Mouse (Mus musculus): ENCODE results near the gene Hdac10.

Hdac10 gene

DNA sequence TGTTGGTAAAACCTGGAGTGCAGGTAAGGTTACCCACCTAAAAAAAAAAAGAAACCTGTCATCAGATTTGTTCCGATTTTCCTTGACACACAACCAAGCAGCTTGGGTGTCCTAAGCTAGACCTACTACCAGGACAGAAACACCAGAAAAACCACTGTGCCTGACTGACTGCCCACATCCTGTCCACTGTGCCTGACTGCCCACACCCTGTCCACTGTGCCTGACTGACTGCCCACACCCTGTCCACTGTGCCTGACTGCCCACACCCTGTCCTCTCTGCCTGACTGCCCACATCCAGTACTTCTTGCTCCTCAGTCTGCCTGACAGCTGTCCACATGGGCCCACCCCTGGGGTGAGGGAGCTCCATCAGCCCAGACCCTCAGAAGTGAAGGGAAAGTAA is 21.5 kb downstream of the Hdac10 start:
- no peak for TF ChIP-seq GATA4 (IDR thresholded peaks at IDR 0.05; ENCODE audit: insufficient replicate concordance, low read length)

DNA sequence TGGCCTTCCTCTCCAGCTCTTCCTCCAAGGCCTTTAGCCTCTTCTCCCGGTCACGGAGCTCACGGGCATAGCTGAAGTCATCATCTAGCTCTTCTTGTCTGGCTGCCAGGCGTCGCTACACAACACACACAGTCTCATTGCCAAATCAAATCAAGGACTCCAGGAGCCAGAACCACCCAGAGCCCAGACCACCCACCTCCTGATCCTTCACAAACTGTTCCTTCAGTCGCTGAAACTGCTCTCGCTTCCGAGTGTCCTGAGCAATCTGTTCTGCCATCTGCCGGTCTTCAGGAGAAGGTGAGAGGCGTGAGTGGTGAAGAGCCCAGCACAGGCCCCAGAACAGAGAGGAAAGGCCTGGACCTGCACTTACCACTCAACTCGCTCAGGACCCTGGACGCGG is 22.4 kb downstream of the Hdac10 start:
- no peak for TF ChIP-seq GATA4 (IDR thresholded peaks at IDR 0.05; ENCODE audit: insufficient replicate concordance, low read length)

DNA sequence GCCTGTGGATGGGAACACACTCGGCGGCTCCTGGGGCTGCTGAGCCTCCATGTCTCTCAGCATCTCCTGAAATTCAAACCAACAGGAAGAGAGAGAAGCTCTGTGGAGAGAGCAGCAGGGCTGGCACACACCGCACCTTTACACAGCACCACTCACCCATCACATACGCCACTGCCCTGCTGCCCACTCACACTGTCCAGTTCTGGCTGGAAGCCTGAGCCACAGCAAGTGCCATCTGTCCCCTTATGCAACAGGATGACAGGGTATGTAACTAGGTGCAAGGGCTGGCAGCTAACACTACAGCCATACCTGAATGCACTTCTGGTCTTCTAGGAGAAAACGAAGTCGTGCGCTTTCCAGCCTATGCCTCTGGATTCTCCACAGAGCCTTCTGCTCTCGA is 24.1 kb downstream of the Hdac10 start:
- no peak for TF ChIP-seq GATA4 (IDR thresholded peaks at IDR 0.05; ENCODE audit: insufficient replicate concordance, low read length)

DNA sequence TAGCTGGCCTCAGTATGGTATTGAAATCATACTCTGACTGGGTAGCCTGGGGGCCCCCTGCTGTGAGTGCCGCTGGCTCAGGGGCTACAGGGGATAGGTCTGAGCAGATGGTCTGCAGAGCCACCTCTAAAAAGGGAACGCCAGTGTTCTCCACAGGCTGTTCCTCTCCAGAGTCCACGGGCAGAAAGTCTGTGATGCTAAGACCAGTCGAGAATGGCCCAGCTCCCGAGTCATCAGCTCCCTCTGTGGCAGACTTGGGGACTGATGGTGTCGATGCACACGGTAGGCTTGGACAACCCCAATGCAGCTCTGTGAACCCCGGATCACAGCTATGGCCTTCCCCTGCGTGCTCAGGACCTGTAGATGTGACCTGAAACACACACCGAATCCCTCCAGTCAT is 24.6 kb downstream of the Hdac10 start:
- no peak for TF ChIP-seq GATA4 (IDR thresholded peaks at IDR 0.05; ENCODE audit: insufficient replicate concordance, low read length)

- no peak for TF ChIP-seq GATA4 (IDR thresholded peaks at IDR 0.05; ENCODE audit: insufficient replicate concordance, low read length)
These were observed 25.9 kb downstream of the Hdac10 start for GRCm38 (mm10) chr15:89102646-89103045.

DNA sequence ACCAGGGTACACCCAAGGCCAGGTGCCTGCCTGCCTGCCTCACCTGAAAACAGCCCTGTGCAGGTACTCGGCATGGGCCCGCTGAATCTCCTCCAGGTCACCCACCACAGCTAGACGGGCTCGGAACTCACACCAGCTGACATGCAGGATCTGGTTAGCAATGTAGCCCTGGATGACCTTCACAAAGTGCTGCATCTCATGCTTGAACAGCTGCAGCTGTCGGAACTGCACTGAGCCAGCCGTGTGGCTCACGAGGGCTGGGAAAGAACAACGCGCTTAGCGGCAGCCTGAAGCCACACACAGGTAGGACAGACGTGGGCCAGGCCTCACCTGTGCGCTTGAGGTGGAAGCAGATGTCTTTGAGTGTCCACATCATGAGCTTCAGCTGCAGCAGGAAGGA is 27.7 kb downstream of the Hdac10 start:
- no peak for TF ChIP-seq GATA4 (IDR thresholded peaks at IDR 0.05; ENCODE audit: insufficient replicate concordance, low read length)

DNA sequence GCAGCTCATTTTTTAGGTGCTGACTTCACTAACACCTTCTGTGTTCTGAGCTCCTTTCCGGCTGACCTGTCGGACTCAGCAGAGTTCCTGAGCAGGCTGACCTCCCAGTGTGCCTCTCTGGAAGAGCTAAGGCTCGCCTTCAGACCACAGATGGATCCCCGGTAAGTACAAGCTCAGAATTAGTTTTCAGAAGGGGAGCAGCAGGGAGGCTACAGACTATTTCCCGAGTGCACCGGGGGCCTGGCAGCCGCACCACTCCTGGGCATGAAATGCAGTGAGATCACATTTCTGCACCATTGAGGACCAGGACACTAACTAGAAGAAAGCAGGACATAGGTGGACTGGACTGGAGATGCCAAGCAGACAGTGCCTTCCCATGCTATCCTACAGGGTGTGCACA is 29.9 kb downstream of the Hdac10 start:
- no peak for TF ChIP-seq GATA4 (IDR thresholded peaks at IDR 0.05; ENCODE audit: insufficient replicate concordance, low read length)

GRCm38 (mm10) chr15:89097450-89097849 is 31.1 kb downstream of the Hdac10 start:
- no peak for TF ChIP-seq GATA4 (IDR thresholded peaks at IDR 0.05; ENCODE audit: insufficient replicate concordance, low read length)

GRCm38 (mm10) chr15:89092181-89092580 is 36.3 kb downstream of the Hdac10 start:
- no peak for TF ChIP-seq GATA4 (IDR thresholded peaks at IDR 0.05; ENCODE audit: insufficient replicate concordance, low read length)

GRCm38 (mm10) chr15:89090662-89091061 is 37.8 kb downstream of the Hdac10 start:
- TF ChIP-seq GATA4 (IDR thresholded peaks at IDR 0.05; ENCODE audit: insufficient replicate concordance, low read length) = no peak

GRCm38 (mm10) chr15:89089248-89090051 is 39.0 kb downstream of the Hdac10 start:
- no peak for TF ChIP-seq GATA4 (IDR thresholded peaks at IDR 0.05; ENCODE audit: insufficient replicate concordance, low read length)

GRCm38 (mm10) chr15:89088607-89089247 is 39.8 kb downstream of the Hdac10 start, which contains the start of gene Selenoo:
Selenoo (plus strand) TSS chr15:89089084.
- no peak for TF ChIP-seq GATA4 (IDR thresholded peaks at IDR 0.05; ENCODE audit: insufficient replicate concordance, low read length)

DNA sequence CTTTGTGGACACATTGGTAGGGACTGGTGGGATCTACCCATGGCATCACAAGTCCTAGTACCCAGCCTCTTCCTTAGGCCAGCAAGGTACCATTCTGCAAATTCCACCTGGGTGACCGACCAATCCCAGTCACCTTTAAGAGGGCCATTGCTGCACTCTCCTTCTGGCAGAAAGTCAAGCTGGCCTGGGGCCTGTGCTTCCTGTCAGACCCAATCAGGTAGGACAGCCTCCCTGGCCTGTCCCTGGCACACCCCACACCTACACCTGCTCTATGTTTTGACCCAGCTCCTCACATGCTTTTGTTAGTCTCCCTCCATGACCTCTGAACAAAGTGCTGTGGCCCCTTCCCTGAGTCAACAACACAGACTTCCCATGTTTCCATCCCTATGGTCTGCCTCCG is 43.7 kb downstream of the Hdac10 start:
- no peak for TF ChIP-seq GATA4 (IDR thresholded peaks at IDR 0.05; ENCODE audit: insufficient replicate concordance, low read length)

GRCm38 (mm10) chr15:89083906-89084305 is 44.6 kb downstream of the Hdac10 start:
- TF ChIP-seq GATA4 (IDR thresholded peaks at IDR 0.05; ENCODE audit: insufficient replicate concordance, low read length) = no peak

DNA sequence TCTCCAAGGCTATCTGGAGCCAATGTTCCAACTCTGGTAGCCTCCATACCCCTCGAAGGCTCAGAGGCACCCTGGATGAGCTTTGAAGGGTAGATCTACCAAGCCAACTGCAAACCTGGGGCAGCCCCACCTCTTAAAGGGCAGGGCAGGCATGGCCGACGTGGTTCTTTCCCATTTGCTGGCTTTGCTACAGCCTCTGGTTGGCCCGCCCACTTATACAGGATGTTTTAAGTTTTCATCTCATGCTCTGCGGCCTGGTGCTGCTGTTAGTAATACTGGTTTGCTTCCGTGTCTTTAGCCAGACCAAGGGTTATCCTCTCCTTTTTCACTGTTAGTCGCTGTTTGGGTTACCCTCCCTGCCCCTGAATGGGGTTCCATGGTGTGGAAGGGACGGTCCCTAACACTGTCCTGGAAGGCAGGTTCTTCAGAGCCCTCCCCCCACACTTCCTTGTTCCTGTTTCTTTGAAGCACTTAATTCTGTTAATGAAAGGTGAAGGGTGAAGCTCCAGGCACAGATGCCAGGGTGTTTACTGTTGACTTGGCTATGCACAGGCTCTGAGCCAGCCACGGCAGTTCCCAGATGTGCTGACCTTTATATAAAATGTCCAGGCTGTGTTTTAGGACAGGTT is 50.2 kb downstream of the Hdac10 start:
- TF ChIP-seq GATA4 (IDR thresholded peaks at IDR 0.05; ENCODE audit: insufficient replicate concordance, low read length) = no peak

- TF ChIP-seq GATA4 (IDR thresholded peaks at IDR 0.05; ENCODE audit: insufficient replicate concordance, low read length) = no peak
These were observed 52.3 kb downstream of the Hdac10 start for GRCm38 (mm10) chr15:89076156-89076731.
